Mouse (Mus musculus): ENCODE measurements at regions not wholly inside any gene's neighbourhood (a gene's known extent, or its start where the extent isn't known, plus 50 kb on each side); places are given as distances from the start of the nearest gene placed in this dataset.

- H3K4me3 ChIP-seq, result no peak overlapping the region
- no peak overlapping the region for H3K4me2 ChIP-seq (replicated peaks)
- 98% methylated on average over 2 of the region's 2 CpGs for WGBS
- H3K4me1 ChIP-seq, result no peaks in the 10 kb centered on the region
- no peaks in the 10 kb centered on the region for H3K9me3 ChIP-seq
- H3K27me3 ChIP-seq, result no peaks in the 10 kb centered on the region
- no peaks in the 10 kb centered on the region for H3K36me3 ChIP-seq
- ATAC-seq (ENCODE audit: low FRiP score, low read depth), result no peak
- no peak overlapping the region for H3K27ac ChIP-seq (replicated peaks)
- H3K9ac ChIP-seq (replicated peaks), result no peak overlapping the region
Measured at GRCm38 (mm10) chr4:64123675-64124074, 76.9 kb upstream of the Tnc start.

GRCm38 (mm10) chr4:64098247-64098646 is 51.4 kb upstream of the Tnc start:
- Histone ChIP-seq H3K4me2 (replicated peaks) (no peak overlapping the region), H3K9ac (replicated peaks) (no peak overlapping the region), H3K36me3 (no peaks in the 10 kb centered on the region), H3K4me3 (no peak overlapping the region), H3K27ac (replicated peaks) (no peak overlapping the region), H3K27me3 (no peaks in the 10 kb centered on the region), H3K4me1 (no peaks in the 10 kb centered on the region), H3K9me3 (no peaks in the 10 kb centered on the region)
- 81% methylated on average over 4 of the region's 4 CpGs for WGBS
- ATAC-seq (ENCODE audit: low FRiP score, low read depth), result no peak

Data from midbrain, embryonic 12.5 days (tissue).